Mouse (Mus musculus) embryonic fibroblast, embryonic 13.5 days (primary cell): ENCODE measurements at regions not wholly inside any gene's neighbourhood (a gene's known extent, or its start where the extent isn't known, plus 50 kb on each side); places are given as distances from the start of the nearest gene placed in this dataset.

Source experiments
- CTCF ChIP-seq: IDR thresholded peaks from 2 replicates; pipeline ENCODE4 v1.5.1; 2011; ENCODE audit warnings: mild to moderate bottlenecking, control low read depth, low read length, moderate library complexity, borderline replicate concordance; ENCODE audit not compliant: insufficient read depth
- POLR2A ChIP-seq: IDR thresholded peaks from 2 replicates; pipeline ENCODE4 v1.6.1; 2011; ENCODE audit warnings: low read depth, mild to moderate bottlenecking, control low read depth, low read length, moderate library complexity

DNA sequence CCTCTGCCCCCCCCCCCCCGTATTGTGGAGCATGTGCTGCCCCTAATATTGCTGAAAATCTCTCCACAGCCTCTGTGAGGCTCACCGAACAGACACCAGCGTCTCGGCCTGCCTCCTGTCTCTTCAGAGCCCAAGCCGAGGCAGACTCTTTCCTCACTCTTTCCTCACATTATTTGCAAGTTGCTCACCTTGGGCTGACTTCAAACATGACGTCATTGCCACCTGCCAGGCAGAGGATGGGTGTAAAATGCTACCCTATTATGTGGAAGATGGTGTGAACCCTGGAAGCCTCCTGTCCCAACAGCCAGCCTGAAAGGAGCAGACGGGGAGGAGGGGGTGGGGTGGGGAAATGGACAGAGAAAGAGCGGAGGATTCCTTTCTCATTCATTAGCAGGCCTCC, 259.3 kb downstream of the Sox11 start:
- TF ChIP-seq POLR2A, result no peak
- TF ChIP-seq CTCF, result no peak
